Mouse (Mus musculus) hindbrain, postnatal 0 days (tissue): Measurements from ENCODE around the gene Rasd1. TPM values are rescaled to one million over a fixed set of nuclear protein-coding genes. Genes with fewer than 3 reads are reported as not detected.

Experiments
- ATAC-seq: fragments of 200-750 bp; cut with Nextera tagmentation; 2 replicates; pipeline ENCODE4 v1.8.0; 2017; ENCODE audit warnings: mild to moderate bottlenecking, moderate TSS enrichment, moderate library complexity
- DNase-seq: peaks from one replicate; pipeline ENCODE4 v3.0.0-alpha.2; 2015; ENCODE audit warnings: low spot score
- H3K27ac ChIP-seq: fragments of 300-500 bp; sonication (generic); 2 replicates; pipeline ENCODE4 v1.5.1; 2014; ENCODE audit warnings: mild to moderate bottlenecking
- H3K27me3 ChIP-seq: fragments of 300-500 bp; sonication (generic); 2 replicates; pipeline ENCODE4 v1.6.1; 2014; ENCODE audit warnings: low read length, mixed read lengths; ENCODE audit not compliant: insufficient read depth
- H3K36me3 ChIP-seq: fragments of 300-500 bp; sonication (generic); 2 replicates; pipeline ENCODE4 v1.6.1; 2014; ENCODE audit warnings: low read length, mixed read lengths; ENCODE audit not compliant: insufficient read depth
- H3K4me1 ChIP-seq: fragments of 300-500 bp; sonication (generic); 2 replicates; pipeline ENCODE4 v1.6.1; 2014; ENCODE audit warnings: antibody characterized with exemption, low read length, mixed read lengths; ENCODE audit not compliant: insufficient read depth
- H3K4me2 ChIP-seq: fragments of 300-500 bp; sonication (generic); 2 replicates; pipeline ENCODE4 v1.6.1; 2014; ENCODE audit warnings: low read depth, mild to moderate bottlenecking, low read length, moderate library complexity, mixed read lengths
- H3K4me3 ChIP-seq: fragments of 300-500 bp; sonication (generic); 2 replicates; pipeline ENCODE4 v1.5.1; 2014; ENCODE audit warnings: low read length
- H3K9ac ChIP-seq: fragments of 300-500 bp; sonication (generic); replicated peaks from 2 replicates; pipeline ENCODE4 v1.6.1; 2014; ENCODE audit warnings: mild to moderate bottlenecking, low read length, moderate library complexity, mixed read lengths
- H3K9me3 ChIP-seq: fragments of 300-500 bp; sonication (generic); 2 replicates; pipeline ENCODE4 v1.6.1; 2016; ENCODE audit warnings: low read length, mixed read lengths
- CTCF ChIP-seq: IDR thresholded peaks from 2 replicates; pipeline ENCODE4 v1.5.1; 2016; ENCODE audit warnings: antibody characterized with exemption, control low read depth, low read depth
- WGBS: fragments of 180-500 bp; shearing (Covaris S2); extraction: QIAGEN DNeasy Blood & Tissue Kit; methylation state at CpG from one replicate; pipeline ENCODE4 v1.1.7; 2014; 5-methylcytosine and 5-hydroxymethylcytosine counted together
- polyA plus RNA-seq: library from polyadenylated mRNA; unstranded; fragments of >200 nt; fragmentation: Nextera tagmentation; extraction: Ambion mirVana; gene quantifications from 2 replicates; pipeline ENCODE4 v1.2.1, GENCODE M21; 2015
- total RNA-seq: library from RNA; depleted of rRNA; stranded (reverse); fragments of >200 nt; gene quantifications from 2 replicates; pipeline ENCODE4 v1.2.3, GENCODE M21; 2014

The Rasd1 gene
- total and polyA plus RNA-seq, 2 experiments from 2014 or later, result 0.10 to 2.3 TPM

- WGBS, result 89% methylated on average over 3 of the region's 3 CpGs
- DNase-seq, result no peak
- Histone ChIP-seq H3K4me2 (no peak overlapping the region), H3K27ac (no peak overlapping the region), H3K36me3 (peaks cover 15% of the 10 kb centered on the region; the same call in 1 of the 2 replicates), H3K9me3 (no peaks in the 10 kb centered on the region), H3K27me3 (0 out of 2 replicates have a peak, but pooled peaks cover 3% of the 10 kb centered on the region), H3K4me3 (no peak overlapping the region), H3K9ac (no peak overlapping the region), H3K4me1 (peaks cover 10% of the 10 kb centered on the region)
- TF ChIP-seq CTCF, result no peak
- ATAC-seq, result no peak
These were observed 2.2 kb downstream of the Rasd1 start for GRCm38 (mm10) chr11:59962590-59962989.

- Histone ChIP-seq H3K27ac (no peak overlapping the region), H3K9me3 (no peaks in the 10 kb centered on the region), H3K9ac (no peak overlapping the region), H3K4me3 (no peak overlapping the region), H3K27me3 (0 out of 2 replicates have a peak, but pooled peaks cover 3% of the 10 kb centered on the region), H3K36me3 (peaks cover 15% of the 10 kb centered on the region; the same call in 1 of the 2 replicates), H3K4me2 (no peak overlapping the region), H3K4me1 (peaks cover 10% of the 10 kb centered on the region)
- ATAC-seq (no peak), DNase-seq (no peak)
- TF ChIP-seq CTCF, result no peak
- WGBS, result 85% methylated on average over 9 of the region's 9 CpGs
These were observed 3.3 kb downstream of the Rasd1 start for GRCm38 (mm10) chr11:59961338-59961875.

GRCm38 (mm10) chr11:59960476-59961337, 4.0 kb downstream of the Rasd1 start:
- Histone ChIP-seq H3K4me1 (peaks cover 10% of the 10 kb centered on the region), H3K4me3 (no peak overlapping the region), H3K4me2 (no peak overlapping the region), H3K36me3 (peaks cover 15% of the 10 kb centered on the region; the same call in 1 of the 2 replicates), H3K27ac (no peak overlapping the region), H3K27me3 (0 out of 2 replicates have a peak, but pooled peaks cover 3% of the 10 kb centered on the region), H3K9ac (no peak overlapping the region), H3K9me3 (no peaks in the 10 kb centered on the region)
- 89% methylated on average over 20 of the region's 20 CpGs for WGBS
- DNase-seq, result no peak
- ATAC-seq, result no peak
- TF ChIP-seq CTCF, result no peak

GRCm38 (mm10) chr11:59959453-59959852, 5.3 kb downstream of the Rasd1 start:
- H3K9me3 ChIP-seq, result no peaks in the 10 kb centered on the region
- TF ChIP-seq CTCF, result no peak
- WGBS, result 79% methylated on average over 4 of the region's 4 CpGs
- H3K4me3 ChIP-seq, result no peak overlapping the region
- H3K27ac ChIP-seq, result no peak overlapping the region
- H3K27me3 ChIP-seq, result 0 out of 2 replicates have a peak, but pooled peaks cover 3% of the 10 kb centered on the region
- peaks cover 15% of the 10 kb centered on the region; the same call in 1 of the 2 replicates for H3K36me3 ChIP-seq
- no peak overlapping the region for H3K4me2 ChIP-seq
- H3K9ac ChIP-seq, result no peak overlapping the region
- peaks cover 10% of the 10 kb centered on the region for H3K4me1 ChIP-seq
- no peak for DNase-seq
- ATAC-seq, result no peak

- WGBS, result 82% methylated on average over 6 of the region's 6 CpGs
- Histone ChIP-seq H3K27me3 (no peaks in the 10 kb centered on the region), H3K36me3 (peaks cover 11% of the 10 kb centered on the region; the same call in 1 of the 2 replicates), H3K4me3 (no peak overlapping the region), H3K9ac (no peak overlapping the region), H3K27ac (no peak overlapping the region), H3K4me2 (no peak overlapping the region), H3K9me3 (no peaks in the 10 kb centered on the region), H3K4me1 (no peaks in the 10 kb centered on the region)
- TF ChIP-seq CTCF, result no peak
- no peak for DNase-seq
- ATAC-seq, result no peak
These were observed 8.0 kb downstream of the Rasd1 start for GRCm38 (mm10) chr11:59956749-59957148.

GRCm38 (mm10) chr11:59952892-59953291, 11.9 kb downstream of the Rasd1 start:
- Histone ChIP-seq H3K9me3 (no peaks in the 10 kb centered on the region), H3K4me3 (no peak overlapping the region), H3K36me3 (no peaks in the 10 kb centered on the region), H3K27ac (no peak overlapping the region), H3K4me2 (no peak overlapping the region), H3K4me1 (peaks cover 3% of the 10 kb centered on the region; the same call in 1 of the 2 replicates), H3K27me3 (no peaks in the 10 kb centered on the region), H3K9ac (no peak overlapping the region)
- DNase-seq (no peak), ATAC-seq (no peak)
- no peak for TF ChIP-seq CTCF
- 85% methylated on average over 14 of the region's 14 CpGs for WGBS
